Mouse (Mus musculus) kidney, postnatal 14 days (tissue): ENCODE data around the gene Tbcb.
"Not testable (repeated sequence)": the region's sequence is repeated elsewhere in the genome, so short reads cannot be mapped to it uniquely, and the experiment has no call there.

ENCODE experiments used
- DNase-seq: peaks from one replicate; pipeline ENCODE4 v3.0.0; 2022; ENCODE audit warnings: mixed read lengths

Gene Tbcb

GRCm38 (mm10) chr7:30221433-30221832, 10.6 kb downstream of the Tbcb start:
- no peak for DNase-seq

GRCm38 (mm10) chr7:30220008-30220356, 12.1 kb downstream of the Tbcb start:
- DNase-seq, result peak; percentile 70

- peak; percentile 86 for DNase-seq
Measured at GRCm38 (mm10) chr7:30219293-30220007, 12.6 kb downstream of the Tbcb start.

- DNase-seq, result no peak
Measured at GRCm38 (mm10) chr7:30217277-30217676, 14.8 kb downstream of the Tbcb start.

DNA sequence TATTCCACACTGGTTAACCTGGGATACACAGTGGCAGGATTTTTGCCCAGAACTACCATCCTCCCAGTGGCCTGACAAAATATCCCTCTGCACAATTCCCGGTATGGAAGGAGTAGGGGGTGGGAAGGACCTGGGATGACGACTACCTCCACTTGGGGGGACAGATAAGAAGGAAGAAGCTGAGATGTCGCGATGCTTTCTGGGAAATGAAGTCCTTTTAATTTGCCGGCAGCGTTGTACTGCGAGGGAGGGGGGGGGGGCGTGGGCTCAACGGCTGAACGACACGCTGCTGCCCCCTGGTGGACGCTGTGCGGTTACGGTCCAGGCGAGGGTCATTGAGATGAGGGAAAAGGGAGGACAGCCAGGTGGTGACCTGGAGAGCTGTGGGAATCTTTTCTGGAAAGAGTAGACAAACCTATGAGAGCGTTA, 15.3 kb downstream of the Tbcb start:
- peak; percentile 82 for DNase-seq

DNA sequence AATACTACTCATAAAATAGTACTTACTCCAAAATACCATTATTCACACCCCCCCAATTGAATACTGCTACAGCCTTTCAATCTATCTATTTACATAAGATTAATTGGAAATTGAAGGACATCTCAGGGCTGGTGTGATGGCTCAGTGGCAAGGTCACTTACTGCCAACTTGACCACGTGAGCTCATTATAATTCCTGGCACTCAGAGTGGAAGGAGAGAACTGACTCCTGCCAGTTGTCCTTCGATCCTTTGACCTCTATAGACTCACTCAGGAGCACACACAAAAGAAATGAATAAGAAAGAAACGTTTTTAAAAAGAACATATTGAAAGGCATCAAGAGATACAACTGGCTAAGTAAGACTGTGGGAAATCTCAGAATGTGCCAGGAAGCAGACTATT, 16.2 kb downstream of the Tbcb start:
- peak; percentile 43 for DNase-seq

GRCm38 (mm10) chr7:30213881-30214280, 18.2 kb downstream of the Tbcb start:
- DNase-seq, result no peak

DNA sequence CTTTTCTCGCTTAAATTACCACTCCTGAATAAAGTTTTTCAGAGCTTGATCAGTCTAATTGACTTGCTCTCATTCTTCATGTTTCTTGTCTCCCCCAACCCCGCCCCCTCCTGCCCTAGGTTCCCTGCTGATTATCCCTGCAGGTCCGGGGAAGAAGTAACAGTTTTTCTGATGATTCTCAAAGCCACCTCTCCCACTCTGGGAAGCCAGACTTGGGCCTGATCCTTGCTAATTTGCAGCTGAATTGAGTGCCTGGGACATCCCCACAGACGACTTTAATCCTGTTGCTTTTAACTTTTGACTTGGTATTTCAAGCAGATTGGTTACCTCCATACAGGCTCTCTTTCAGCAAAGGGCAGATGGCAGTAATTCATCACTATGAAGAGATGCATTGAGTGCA, 21.0 kb downstream of the Tbcb start:
- DNase-seq, result no peak

DNA sequence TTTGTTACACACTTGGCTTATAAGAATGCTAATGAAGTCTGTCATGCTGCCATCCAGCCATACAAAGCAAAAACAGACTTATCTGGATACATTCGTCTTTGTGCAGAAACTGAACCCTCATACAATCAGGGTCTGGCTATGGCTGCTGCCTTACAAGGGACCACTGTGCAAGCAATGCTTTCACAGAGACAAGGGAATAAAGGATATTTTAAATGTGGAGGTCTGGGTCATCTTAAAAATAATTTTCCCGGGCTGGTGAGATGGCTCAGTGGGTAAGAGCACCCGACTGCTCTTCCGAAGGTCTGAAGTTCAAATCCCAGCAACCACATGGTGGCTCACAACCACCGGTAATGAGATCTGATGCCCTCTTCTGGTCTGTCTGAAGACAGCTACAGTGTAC, 25.7 kb downstream of the Tbcb start:
- not testable (repeated sequence) for DNase-seq

DNA sequence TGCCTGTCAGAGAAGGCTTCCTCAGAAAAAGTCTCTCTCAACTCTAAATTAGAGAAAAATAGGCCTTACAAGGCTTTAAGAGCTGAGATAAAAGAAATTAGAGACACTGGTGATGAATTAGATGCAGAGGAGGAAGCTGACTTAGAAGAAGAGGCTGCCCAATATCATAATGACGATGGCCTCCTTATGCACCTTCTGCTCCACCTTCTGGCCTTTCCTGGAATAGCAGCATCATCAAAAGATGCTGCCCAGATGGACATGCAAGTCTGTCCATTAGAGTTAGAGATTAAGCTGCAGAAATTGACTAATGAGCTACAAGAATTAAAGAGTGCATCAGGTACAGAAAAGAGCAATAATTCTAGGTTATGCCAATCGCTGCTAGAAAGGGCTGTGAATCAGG, 26.7 kb downstream of the Tbcb start:
- peak; percentile 74 for DNase-seq

DNA sequence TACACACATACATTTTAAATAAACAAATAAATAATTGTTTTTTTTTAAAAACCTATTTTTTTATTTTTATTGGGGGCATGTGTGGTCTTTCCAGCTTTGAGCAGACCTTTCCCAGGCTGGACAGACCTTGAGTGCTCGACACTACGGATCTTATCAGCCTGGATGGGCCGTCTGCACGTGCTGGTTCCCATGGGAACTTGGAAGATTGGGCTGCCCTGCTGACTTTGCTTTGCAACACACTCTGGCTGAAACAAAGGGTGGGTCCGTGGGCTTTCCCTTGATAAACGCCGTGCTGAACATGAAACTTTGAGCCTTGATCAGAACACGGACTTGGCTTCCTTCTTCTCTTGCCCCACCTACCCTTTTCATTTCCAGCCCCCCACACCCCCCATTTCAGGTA, 27.7 kb downstream of the Tbcb start:
- no peak for DNase-seq

DNA sequence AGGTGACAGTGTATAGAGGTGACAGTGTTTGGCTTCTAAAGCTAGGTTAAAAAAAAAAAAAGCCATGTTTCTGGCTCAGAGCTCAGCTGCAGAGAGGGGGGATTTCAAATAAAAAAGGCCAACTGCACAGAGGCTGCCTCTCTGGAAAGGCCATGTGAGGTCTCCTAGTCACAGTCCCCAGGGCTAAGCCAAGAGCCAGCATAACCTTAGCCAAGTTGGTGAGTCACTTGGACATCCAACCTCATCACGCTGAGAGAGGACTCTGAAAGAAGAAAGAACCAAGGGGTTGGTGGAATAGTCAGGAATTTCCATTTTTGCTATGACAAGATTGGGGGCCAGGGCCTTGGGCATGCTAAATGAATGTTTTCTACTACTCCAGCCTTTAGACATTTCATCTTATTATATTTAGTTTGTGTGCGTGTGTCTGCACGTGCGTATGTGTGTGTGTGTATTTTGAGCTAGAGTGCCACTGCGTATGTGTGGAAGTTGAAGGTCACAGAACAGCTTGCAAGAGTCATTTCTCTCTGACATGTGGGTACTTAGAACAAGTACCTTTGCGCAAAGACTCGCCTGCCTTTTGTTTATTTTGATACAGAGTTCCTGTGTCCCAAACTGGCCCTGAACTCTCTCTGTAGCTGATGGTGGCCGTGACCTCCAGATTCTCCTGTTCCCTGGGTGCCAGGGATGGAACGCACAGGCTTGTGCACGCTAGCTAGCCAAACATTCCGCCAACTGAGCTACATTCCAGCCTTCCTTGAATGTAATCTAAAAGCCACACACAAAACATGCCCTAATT, 29.0 kb downstream of the Tbcb start:
- no peak for DNase-seq

DNA sequence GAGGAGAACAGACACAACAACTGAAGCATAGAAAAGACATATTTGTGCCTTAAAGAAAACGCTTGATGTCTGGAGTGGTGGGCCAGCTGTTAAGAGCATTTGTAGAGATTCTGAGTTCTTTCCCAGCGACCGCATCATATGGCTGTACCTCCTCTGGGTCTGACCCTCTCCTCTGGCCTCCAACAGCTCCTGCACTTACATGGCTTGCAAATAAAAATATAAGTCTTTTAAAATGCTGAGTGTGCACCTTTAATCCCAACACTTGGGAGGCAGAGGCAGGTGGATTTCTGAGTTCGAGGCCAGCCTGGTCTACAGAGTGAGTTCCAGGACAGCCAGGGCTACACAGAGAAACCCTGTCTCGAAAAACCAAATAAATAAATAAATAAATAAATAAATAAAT, 31.4 kb downstream of the Tbcb start:
- not testable (repeated sequence) for DNase-seq

GRCm38 (mm10) chr7:30200200-30200599, 31.9 kb downstream of the Tbcb start:
- no peak for DNase-seq

- no peak for DNase-seq
Measured at GRCm38 (mm10) chr7:30199498-30200139, 32.5 kb downstream of the Tbcb start.

- DNase-seq, result peak; percentile 67
Measured at GRCm38 (mm10) chr7:30198481-30198971, 33.5 kb downstream of the Tbcb start, which contains the start of gene Capns1. TSS of gene Capns1 (minus strand) at chr7:30198811.

GRCm38 (mm10) chr7:30197592-30198129, 34.4 kb downstream of the Tbcb start:
- DNase-seq, result peak; percentile 41

DNA sequence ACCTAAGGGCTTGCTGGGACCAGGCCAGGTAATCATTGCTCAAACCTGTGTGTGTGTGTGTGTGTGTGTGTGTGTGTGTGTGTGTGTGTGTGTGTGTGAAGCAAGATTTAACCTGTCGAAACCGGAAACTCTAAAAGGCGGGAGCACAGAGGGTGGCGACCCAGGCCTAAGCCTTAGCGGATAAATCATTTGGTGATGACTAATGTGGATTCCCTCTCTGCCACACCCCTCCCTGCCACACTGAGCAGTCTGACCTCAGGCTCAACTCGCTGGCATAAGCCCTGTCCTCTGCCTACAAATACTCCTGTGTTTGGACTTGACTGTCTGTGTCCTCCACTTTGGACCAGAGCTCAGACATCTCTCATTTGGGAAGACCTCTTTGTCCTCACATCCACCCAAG, 35.9 kb downstream of the Tbcb start:
- no peak for DNase-seq

DNA sequence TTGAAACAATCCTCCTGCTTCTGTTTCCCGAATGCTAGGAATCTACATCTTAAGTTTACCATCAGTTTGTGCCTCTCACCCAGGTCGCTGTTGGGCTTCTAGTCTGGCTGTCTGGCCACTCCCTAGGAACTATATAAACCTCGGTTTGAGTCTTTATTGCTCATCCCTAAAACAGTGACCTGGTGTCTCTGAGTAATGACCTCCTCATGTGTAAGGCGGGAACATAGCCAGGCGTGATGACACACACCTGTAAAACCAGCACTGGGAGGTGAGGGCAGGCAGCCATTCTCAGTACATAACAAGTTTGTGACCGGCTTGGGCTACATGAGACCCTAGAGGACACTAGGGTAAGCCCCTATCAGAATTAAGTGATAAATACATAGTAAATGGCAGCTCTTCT, 36.6 kb downstream of the Tbcb start:
- no peak for DNase-seq

GRCm38 (mm10) chr7:30194884-30195283, 37.2 kb downstream of the Tbcb start:
- DNase-seq, result peak; percentile 97

DNA sequence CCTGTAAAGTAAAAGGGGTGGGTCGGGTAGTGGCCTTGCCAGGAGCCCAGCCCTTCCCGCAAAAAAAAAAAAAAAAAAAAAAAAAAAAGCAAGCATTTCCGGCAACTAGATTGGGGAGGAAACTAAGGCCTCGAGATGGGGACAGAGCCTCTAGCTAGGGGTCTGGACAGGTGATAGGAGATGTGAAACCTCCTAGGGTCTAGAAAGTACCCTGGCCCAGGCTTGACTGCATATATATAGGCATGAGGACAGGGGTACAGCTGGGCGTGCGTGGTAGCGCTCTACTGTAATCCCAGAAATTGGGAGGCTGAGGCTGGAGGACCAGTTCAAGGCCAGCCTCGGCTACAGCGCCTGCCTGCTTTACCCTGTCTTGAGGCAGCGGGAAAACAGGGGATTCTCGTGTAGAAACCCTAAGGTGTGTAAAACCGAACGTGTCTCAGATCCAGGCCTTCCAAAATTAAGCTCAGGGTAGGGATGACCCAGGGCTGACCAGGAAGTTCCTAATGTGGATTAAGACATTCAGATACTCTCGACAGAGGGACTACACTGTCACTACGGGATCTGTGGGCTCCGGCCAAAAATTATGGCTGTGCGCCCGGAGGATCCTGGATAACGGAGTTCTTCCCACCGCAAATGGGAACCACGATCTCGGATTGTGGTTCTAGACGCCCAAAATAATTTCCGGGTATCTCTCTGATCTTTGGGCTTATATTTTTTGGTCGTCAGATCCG, 37.8 kb downstream of the Tbcb start:
- peak; percentile 52 for DNase-seq

DNA sequence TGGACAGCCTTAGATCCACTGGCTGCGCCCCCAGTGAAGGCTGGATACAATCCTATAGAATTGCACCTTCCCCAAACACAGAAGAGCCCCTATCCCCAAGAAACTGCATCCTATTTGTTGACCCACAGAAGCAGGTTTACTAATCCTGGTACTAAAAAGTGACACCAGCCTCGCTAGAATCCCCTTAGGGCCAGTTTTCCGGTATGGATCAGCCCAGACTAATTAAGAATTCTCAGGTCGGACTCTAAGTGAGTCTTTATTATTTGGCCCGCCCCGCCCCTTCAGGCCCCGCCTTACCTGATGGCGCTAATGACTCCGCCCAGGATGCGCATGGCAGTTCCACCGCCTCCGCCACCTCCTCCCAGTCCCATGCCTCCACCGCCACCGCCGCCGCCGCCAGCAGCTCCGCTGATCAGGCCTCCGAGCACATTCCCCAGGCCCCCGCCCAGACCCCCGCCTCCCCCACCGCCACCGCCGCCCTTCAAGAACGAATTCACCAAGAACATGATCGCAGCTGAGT, 38.4 kb downstream of the Tbcb start:
- DNase-seq, result peak; percentile 90
